Mouse (Mus musculus): ENCODE results near the gene Tmem88. TPM values are rescaled to one million over a fixed set of nuclear protein-coding genes. Genes with fewer than 3 reads are reported as not detected.

The Tmem88 gene
- polyA plus RNA-seq, 1 experiment from 2014 or later: 96.5 TPM

GRCm38 (mm10) chr11:69406867-69407723 is 9.1 kb upstream of the Tmem88 start:
- 85% methylated on average over 16 of the region's 16 CpGs for WGBS
- no peaks in the 10 kb centered on the region for H3K9me3 ChIP-seq (ENCODE audit: low read length)
- H3K27ac ChIP-seq (ENCODE audit: low read length): no peak overlapping the region
- TF ChIP-seq CTCF (IDR thresholded peaks at IDR 0.05) (no peak), EP300 (IDR thresholded peaks at IDR 0.05) (no peak)
- no peak overlapping the region for H3K9ac ChIP-seq (replicated peaks; ENCODE audit: low read depth)
- no peak for DNase-seq (ENCODE audit: low spot score)
- no peaks in the 10 kb centered on the region for H3K27me3 ChIP-seq (replicated peaks; ENCODE audit: insufficient read depth, low read length)
- peaks cover 44% of the 10 kb centered on the region for H3K36me3 ChIP-seq (ENCODE audit: insufficient read depth, low read length)
- peaks cover 9% of the 10 kb centered on the region for H3K4me1 ChIP-seq (ENCODE audit: insufficient read depth, low read depth, low read length)
- no peak for ATAC-seq
- no peak overlapping the region for H3K4me3 ChIP-seq (ENCODE audit: low read depth, low read length)
- no peak overlapping the region for H3K4me2 ChIP-seq (replicated peaks; ENCODE audit: low read depth, low read length)

- no peak overlapping the region for H3K4me2 ChIP-seq (replicated peaks; ENCODE audit: low read depth, low read length)
- H3K9me3 ChIP-seq (ENCODE audit: low read length): no peaks in the 10 kb centered on the region
- H3K4me3 ChIP-seq (ENCODE audit: low read depth, low read length): no peak overlapping the region
- H3K9ac ChIP-seq (replicated peaks; ENCODE audit: low read depth): no peak overlapping the region
- H3K27ac ChIP-seq (ENCODE audit: low read length): no peak overlapping the region
- H3K4me1 ChIP-seq (ENCODE audit: insufficient read depth, low read depth, low read length): peaks cover 5% of the 10 kb centered on the region
- DNase-seq (ENCODE audit: low spot score): no peak
- no peak for TF ChIP-seq CTCF (IDR thresholded peaks at IDR 0.05)
- no peaks in the 10 kb centered on the region for H3K27me3 ChIP-seq (replicated peaks; ENCODE audit: insufficient read depth, low read length)
- 90% methylated on average over 19 of the region's 19 CpGs for WGBS
- no peak for ATAC-seq
- peaks cover 47% of the 10 kb centered on the region for H3K36me3 ChIP-seq (ENCODE audit: insufficient read depth, low read length)
Observed at GRCm38 (mm10) chr11:69406282-69406681, 8.2 kb upstream of the Tmem88 start.

GRCm38 (mm10) chr11:69405397-69406200 is 7.6 kb upstream of the Tmem88 start:
- H3K27ac ChIP-seq (ENCODE audit: low read length): no peak overlapping the region
- H3K4me3 ChIP-seq (ENCODE audit: low read depth, low read length): no peak overlapping the region
- ATAC-seq: no peak
- peaks cover 47% of the 10 kb centered on the region for H3K36me3 ChIP-seq (ENCODE audit: insufficient read depth, low read length)
- TF ChIP-seq EP300 (IDR thresholded peaks at IDR 0.05) (no peak), CTCF (IDR thresholded peaks at IDR 0.05) (no peak)
- no peak overlapping the region for H3K4me2 ChIP-seq (replicated peaks; ENCODE audit: low read depth, low read length)
- no peak overlapping the region for H3K9ac ChIP-seq (replicated peaks; ENCODE audit: low read depth)
- H3K27me3 ChIP-seq (replicated peaks; ENCODE audit: insufficient read depth, low read length): no peaks in the 10 kb centered on the region
- no peaks in the 10 kb centered on the region for H3K9me3 ChIP-seq (ENCODE audit: low read length)
- H3K4me1 ChIP-seq (ENCODE audit: insufficient read depth, low read depth, low read length): peaks cover 5% of the 10 kb centered on the region
- 89% methylated on average over 24 of the region's 24 CpGs for WGBS
- no peak for DNase-seq (ENCODE audit: low spot score)

DNA sequence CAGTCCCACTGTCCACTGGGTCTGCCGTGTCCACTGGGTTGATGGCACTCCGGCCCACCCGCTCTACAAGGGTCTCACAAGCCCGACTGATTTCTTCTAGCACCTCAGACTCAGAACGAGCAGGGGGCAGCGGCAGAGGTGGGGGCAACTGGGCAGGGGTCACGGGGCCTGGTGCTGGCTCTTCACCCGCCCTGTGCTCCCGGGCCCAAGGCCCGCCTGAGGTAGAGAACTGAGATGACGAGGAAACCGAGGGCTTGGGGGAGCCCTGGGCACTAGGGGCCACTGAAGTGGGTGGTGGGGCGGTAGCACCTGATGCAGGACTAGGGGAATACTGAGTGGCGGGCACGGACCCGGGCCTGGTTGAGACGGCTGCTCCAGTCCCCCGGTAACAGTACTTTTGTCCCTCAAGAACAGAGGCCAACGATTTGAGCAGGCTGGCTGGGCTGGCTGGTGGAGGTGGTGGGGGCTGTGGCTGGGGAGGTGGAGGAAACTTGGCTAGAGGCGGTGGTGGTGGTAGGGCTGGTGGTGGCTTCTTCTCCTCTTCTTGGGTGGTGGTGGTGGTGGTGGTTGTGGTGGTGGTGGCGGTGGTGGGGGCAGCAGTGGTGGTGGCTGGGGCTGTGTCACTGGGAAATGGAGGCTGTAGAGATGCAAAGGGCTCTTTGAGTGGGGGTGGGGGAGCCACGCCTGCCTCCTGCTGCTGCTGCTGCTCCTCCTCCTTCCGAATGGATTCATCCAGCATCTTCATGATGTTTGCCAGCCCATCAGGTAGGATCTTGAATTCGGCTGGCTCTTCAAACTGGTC is 6.8 kb upstream of the Tmem88 start:
- Histone ChIP-seq H3K4me3 (ENCODE audit: low read depth, low read length) (no peak overlapping the region), H3K4me2 (replicated peaks; ENCODE audit: low read depth, low read length) (no peak overlapping the region), H3K9me3 (ENCODE audit: low read length) (no peaks in the 10 kb centered on the region), H3K27ac (ENCODE audit: low read length) (no peak overlapping the region), H3K36me3 (ENCODE audit: insufficient read depth, low read length) (peaks cover 49% of the 10 kb centered on the region), H3K27me3 (replicated peaks; ENCODE audit: insufficient read depth, low read length) (no peaks in the 10 kb centered on the region), H3K4me1 (ENCODE audit: insufficient read depth, low read depth, low read length) (peaks cover 5% of the 10 kb centered on the region), H3K9ac (replicated peaks; ENCODE audit: low read depth) (no peak overlapping the region)
- WGBS: 87% methylated on average over 23 of the region's 24 CpGs
- no peak for TF ChIP-seq CTCF (IDR thresholded peaks at IDR 0.05)
- no peak for TF ChIP-seq EP300 (IDR thresholded peaks at IDR 0.05)
- ATAC-seq: no peak
- DNase-seq (ENCODE audit: low spot score): no peak

- no peak for DNase-seq (ENCODE audit: low spot score)
- ATAC-seq: no peak
- 91% methylated on average over 38 of the region's 38 CpGs for WGBS
- TF ChIP-seq CTCF (IDR thresholded peaks at IDR 0.05) (no peak), EP300 (IDR thresholded peaks at IDR 0.05) (no peak)
- Histone ChIP-seq H3K9me3 (ENCODE audit: low read length) (no peaks in the 10 kb centered on the region), H3K4me3 (ENCODE audit: low read depth, low read length) (no peak overlapping the region), H3K27me3 (replicated peaks; ENCODE audit: insufficient read depth, low read length) (no peaks in the 10 kb centered on the region), H3K27ac (ENCODE audit: low read length) (no peak overlapping the region), H3K4me2 (replicated peaks; ENCODE audit: low read depth, low read length) (no peak overlapping the region), H3K36me3 (ENCODE audit: insufficient read depth, low read length) (peaks cover 53% of the 10 kb centered on the region), H3K9ac (replicated peaks; ENCODE audit: low read depth) (no peak overlapping the region), H3K4me1 (ENCODE audit: insufficient read depth, low read depth, low read length) (peaks cover 5% of the 10 kb centered on the region)
Observed at GRCm38 (mm10) chr11:69403691-69404594, 5.9 kb upstream of the Tmem88 start.
